Mouse (Mus musculus): ENCODE measurements around the gene Prph2. TPM values are rescaled to one million over a fixed set of nuclear protein-coding genes. Genes with fewer than 3 reads are reported as not detected.

Prph2 gene
- polyA plus RNA-seq, 2 experiments, result not detected

DNA sequence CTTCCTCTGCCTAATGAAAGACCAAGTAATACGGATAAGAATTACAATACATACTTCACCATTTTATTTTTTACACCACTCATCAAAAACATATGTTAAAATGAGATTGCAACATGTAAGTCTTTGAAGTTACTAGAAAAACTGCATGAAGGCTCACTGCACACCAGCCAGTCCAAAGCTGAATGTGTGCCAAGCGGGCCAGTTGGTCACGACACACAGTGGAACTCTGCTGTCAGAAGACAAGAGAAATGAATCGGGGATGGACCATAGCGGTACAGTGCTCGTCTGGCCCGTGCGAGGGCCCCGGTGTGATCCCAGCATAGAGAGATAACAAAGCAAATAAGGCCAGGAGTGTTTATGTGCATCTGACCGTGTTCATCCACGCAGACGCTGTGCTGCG, 52.9 kb downstream of the Prph2 start:
- TF ChIP-seq POLR2A (IDR thresholded peaks at IDR 0.05; ENCODE audit: borderline replicate concordance, extremely low read depth, insufficient read depth, insufficient read length), result no peak
- no peak overlapping the region for H3K4me3 ChIP-seq (replicated peaks; ENCODE audit: low read length)
- DNase-seq (ENCODE audit: low spot score), result no peak
- no peak overlapping the region for H3K9ac ChIP-seq (ENCODE audit: low read depth, low read length, severe bottlenecking)
- peaks cover 98% of the 10 kb centered on the region for H3K36me3 ChIP-seq (ENCODE audit: control insufficient read depth, insufficient read depth, low read length)
- WGBS, result 92% methylated on average over 13 of the region's 13 CpGs
- H3K4me2 ChIP-seq (replicated peaks; ENCODE audit: low read depth, low read length, severe bottlenecking), result no peak overlapping the region
- no peaks in the 10 kb centered on the region for H3K4me1 ChIP-seq (ENCODE audit: control insufficient read depth, insufficient read depth, low read length)
- no peaks in the 10 kb centered on the region for H3K9me3 ChIP-seq (ENCODE audit: control insufficient read depth, low read length)
- H3K27ac ChIP-seq (replicated peaks; ENCODE audit: low read depth, low read length), result no peak overlapping the region
- no peak for ATAC-seq (ENCODE audit: low FRiP score, low read depth)
- no peaks in the 10 kb centered on the region for H3K27me3 ChIP-seq (ENCODE audit: control insufficient read depth, insufficient read depth, low read length)

DNA sequence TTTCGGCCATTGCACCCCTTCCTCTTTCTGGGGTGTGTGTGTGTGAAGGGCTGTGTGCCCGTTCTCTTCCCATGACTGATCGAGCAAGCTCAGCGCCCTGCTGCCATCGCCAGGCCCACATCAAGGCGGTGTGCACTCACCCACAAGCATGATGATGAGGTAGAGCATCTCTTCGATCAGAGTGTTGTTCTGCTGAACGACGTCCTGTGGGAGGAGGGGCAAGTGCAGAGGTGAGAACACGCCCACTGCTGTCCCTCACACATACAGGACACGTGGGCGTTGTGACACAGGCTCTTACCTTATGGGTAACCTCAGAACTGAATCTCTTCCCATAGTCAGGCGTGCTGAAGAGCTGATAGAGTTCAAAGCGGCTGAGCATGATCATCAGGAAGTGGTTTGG, 56.6 kb downstream of the Prph2 start:
- Histone ChIP-seq H3K36me3 (ENCODE audit: control insufficient read depth, insufficient read depth, low read length) (peaks cover 98% of the 10 kb centered on the region), H3K4me1 (ENCODE audit: control insufficient read depth, insufficient read depth, low read length) (no peaks in the 10 kb centered on the region), H3K4me3 (replicated peaks; ENCODE audit: low read length) (no peak overlapping the region), H3K27me3 (ENCODE audit: control insufficient read depth, insufficient read depth, low read length) (no peaks in the 10 kb centered on the region), H3K9me3 (ENCODE audit: control insufficient read depth, low read length) (no peaks in the 10 kb centered on the region), H3K9ac (ENCODE audit: low read depth, low read length, severe bottlenecking) (no peak overlapping the region), H3K4me2 (replicated peaks; ENCODE audit: low read depth, low read length, severe bottlenecking) (no peak overlapping the region), H3K27ac (replicated peaks; ENCODE audit: low read depth, low read length) (no peak overlapping the region)
- ATAC-seq (ENCODE audit: low FRiP score, low read depth) (no peak), DNase-seq (ENCODE audit: low spot score) (no peak)
- no peak for TF ChIP-seq POLR2A (IDR thresholded peaks at IDR 0.05; ENCODE audit: borderline replicate concordance, extremely low read depth, insufficient read depth, insufficient read length)
- WGBS, result 87% methylated on average over 14 of the region's 14 CpGs

DNA sequence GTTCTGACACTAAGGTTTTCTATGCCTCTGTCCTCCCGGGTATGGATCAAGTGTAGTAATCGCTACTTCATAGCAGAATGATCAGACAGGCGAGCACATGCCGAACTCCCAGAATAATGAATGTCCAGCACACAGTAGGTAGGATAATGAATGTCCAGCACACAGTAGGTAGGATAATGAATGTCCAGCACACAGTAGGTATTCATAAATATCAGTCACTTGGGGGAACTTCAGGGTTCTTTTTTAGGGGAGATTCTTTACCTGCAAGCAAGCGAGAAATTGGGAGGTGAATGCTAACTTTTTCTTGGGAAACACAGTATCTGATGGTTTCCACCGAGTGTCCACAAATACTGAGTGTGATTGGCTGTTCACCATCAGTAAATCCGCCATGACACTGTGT, 62.3 kb downstream of the Prph2 start:
- WGBS, result 92% methylated on average over 7 of the region's 7 CpGs
- Histone ChIP-seq H3K4me1 (ENCODE audit: control insufficient read depth, insufficient read depth, low read length) (no peaks in the 10 kb centered on the region), H3K9me3 (ENCODE audit: control insufficient read depth, low read length) (no peaks in the 10 kb centered on the region), H3K27ac (replicated peaks; ENCODE audit: low read depth, low read length) (no peak overlapping the region), H3K4me2 (replicated peaks; ENCODE audit: low read depth, low read length, severe bottlenecking) (no peak overlapping the region), H3K4me3 (replicated peaks; ENCODE audit: low read length) (no peak overlapping the region), H3K9ac (ENCODE audit: low read depth, low read length, severe bottlenecking) (no peak overlapping the region), H3K27me3 (ENCODE audit: control insufficient read depth, insufficient read depth, low read length) (no peaks in the 10 kb centered on the region), H3K36me3 (ENCODE audit: control insufficient read depth, insufficient read depth, low read length) (peaks cover 97% of the 10 kb centered on the region)
- TF ChIP-seq POLR2A (IDR thresholded peaks at IDR 0.05; ENCODE audit: borderline replicate concordance, extremely low read depth, insufficient read depth, insufficient read length), result no peak
- DNase-seq (ENCODE audit: low spot score) (no peak), ATAC-seq (ENCODE audit: low FRiP score, low read depth) (no peak)

Other genes with a start within 250 kb of the Prph2 start
- 47.2 and 48.5 TPM in 2 replicates for gene Rrp36, start 236.1 kb upstream of the Prph2 start, polyA plus RNA-seq (2012; rRNA removed)
- gene Rrp36, start 236.1 kb upstream of the Prph2 start, polyA plus RNA-seq (2014; fragmentation: Nextera tagmentation; extraction: Ambion mirVana), result 36.8 and 52.4 TPM in 2 replicates
- gene Mea1, start 231.7 kb upstream of the Prph2 start, polyA plus RNA-seq (2012; rRNA removed), result 75.2 and 97.9 TPM in 2 replicates
- gene Mea1, start 231.7 kb upstream of the Prph2 start, polyA plus RNA-seq (2014; fragmentation: Nextera tagmentation; extraction: Ambion mirVana), result 155 and 156 TPM in 2 replicates
- 137 and 172 TPM in 2 replicates for gene Klhdc3, start 229.5 kb upstream of the Prph2 start, polyA plus RNA-seq (2012; rRNA removed)
- 122 and 128 TPM in 2 replicates for gene Klhdc3, start 229.5 kb upstream of the Prph2 start, polyA plus RNA-seq (2014; fragmentation: Nextera tagmentation; extraction: Ambion mirVana)
- 115 and 119 TPM in 2 replicates for gene Ppp2r5d, start 205.3 kb upstream of the Prph2 start, polyA plus RNA-seq (2012; rRNA removed)
- 83.2 and 88.7 TPM in 2 replicates for gene Ppp2r5d, start 205.3 kb upstream of the Prph2 start, polyA plus RNA-seq (2014; fragmentation: Nextera tagmentation; extraction: Ambion mirVana)
- gene Pex6, start 199.0 kb upstream of the Prph2 start, polyA plus RNA-seq (2012; rRNA removed), result 56.4 and 77.8 TPM in 2 replicates
- 24.2 and 32.2 TPM in 2 replicates for gene Pex6, start 199.0 kb upstream of the Prph2 start, polyA plus RNA-seq (2014; fragmentation: Nextera tagmentation; extraction: Ambion mirVana)
- gene Gnmt, start 181.3 kb upstream of the Prph2 start, polyA plus RNA-seq (2012; rRNA removed), result 0.77 and 1.1 TPM in 2 replicates
- gene Gnmt, start 181.3 kb upstream of the Prph2 start, polyA plus RNA-seq (2014; fragmentation: Nextera tagmentation; extraction: Ambion mirVana), result 0.46 and 0.78 TPM in 2 replicates
- 67.3 and 68.2 TPM in 2 replicates for gene Cnpy3, start 158.2 kb upstream of the Prph2 start, polyA plus RNA-seq (2012; rRNA removed)
- 64.0 and 69.3 TPM in 2 replicates for gene Cnpy3, start 158.2 kb upstream of the Prph2 start, polyA plus RNA-seq (2014; fragmentation: Nextera tagmentation; extraction: Ambion mirVana)
- 0.20 and 0.30 TPM in 2 replicates for gene Ptcra, start 146.7 kb upstream of the Prph2 start, polyA plus RNA-seq (2012; rRNA removed)
- 0.19 and 0.57 TPM in 2 replicates for gene Ptcra, start 146.7 kb upstream of the Prph2 start, polyA plus RNA-seq (2014; fragmentation: Nextera tagmentation; extraction: Ambion mirVana)
- gene 2310039H08Rik, start 137.8 kb upstream of the Prph2 start, polyA plus RNA-seq (2012; rRNA removed), result 85.4 and 110 TPM in 2 replicates
- gene 2310039H08Rik, start 137.8 kb upstream of the Prph2 start, polyA plus RNA-seq (2014; fragmentation: Nextera tagmentation; extraction: Ambion mirVana), result 82.7 and 106 TPM in 2 replicates
- gene Rpl7l1, start 127.8 kb upstream of the Prph2 start, polyA plus RNA-seq (2012; rRNA removed), result 69.8 and 101 TPM in 2 replicates
- 126 and 131 TPM in 2 replicates for gene Rpl7l1, start 127.8 kb upstream of the Prph2 start, polyA plus RNA-seq (2014; fragmentation: Nextera tagmentation; extraction: Ambion mirVana)
- gene Bicral, start 52.0 kb upstream of the Prph2 start, polyA plus RNA-seq (2012; rRNA removed), result 17.2 and 17.7 TPM in 2 replicates
- gene Bicral, start 52.0 kb upstream of the Prph2 start, polyA plus RNA-seq (2014; fragmentation: Nextera tagmentation; extraction: Ambion mirVana), result 5.4 and 8.2 TPM in 2 replicates
- gene Tbcc, start 19.8 kb upstream of the Prph2 start, polyA plus RNA-seq (2012; rRNA removed), result 27.8 and 28.9 TPM in 2 replicates
- gene Tbcc, start 19.8 kb upstream of the Prph2 start, polyA plus RNA-seq (2014; fragmentation: Nextera tagmentation; extraction: Ambion mirVana), result 63.3 and 66.5 TPM in 2 replicates
- 35.7 and 36.1 TPM in 2 replicates for gene Ubr2, start 100.1 kb downstream of the Prph2 start, polyA plus RNA-seq (2012; rRNA removed)
- gene Ubr2, start 100.1 kb downstream of the Prph2 start, polyA plus RNA-seq (2014; fragmentation: Nextera tagmentation; extraction: Ambion mirVana), result 23.3 and 25.2 TPM in 2 replicates

All from limb, embryonic 14.5 days (tissue).